Mouse (Mus musculus) MEL (cell line): ENCODE measurements around the gene Syn3.

Experiments
- GABPA ChIP-seq: IDR thresholded peaks from 2 replicates; pipeline ENCODE4 v1.6.1; 2012; ENCODE audit warnings: low read depth, mild to moderate bottlenecking, inconsistent platforms, low read length, improper control_type of control experiment, moderate library complexity
- JUND ChIP-seq: IDR thresholded peaks from 2 replicates; pipeline ENCODE4 v1.6.1; 2011; ENCODE audit warnings: low read depth, mild to moderate bottlenecking, improper control_type of control experiment, low read length
- MXI1 ChIP-seq: IDR thresholded peaks from 2 replicates; pipeline ENCODE4 v1.6.1; 2011; ENCODE audit warnings: mild to moderate bottlenecking, low read depth, low read length, improper control_type of control experiment
- ZNF384 ChIP-seq: IDR thresholded peaks from 2 replicates; pipeline ENCODE4 v1.6.1; 2012; ENCODE audit warnings: low read depth, mild to moderate bottlenecking, inconsistent platforms, low read length, improper control_type of control experiment

DNA sequence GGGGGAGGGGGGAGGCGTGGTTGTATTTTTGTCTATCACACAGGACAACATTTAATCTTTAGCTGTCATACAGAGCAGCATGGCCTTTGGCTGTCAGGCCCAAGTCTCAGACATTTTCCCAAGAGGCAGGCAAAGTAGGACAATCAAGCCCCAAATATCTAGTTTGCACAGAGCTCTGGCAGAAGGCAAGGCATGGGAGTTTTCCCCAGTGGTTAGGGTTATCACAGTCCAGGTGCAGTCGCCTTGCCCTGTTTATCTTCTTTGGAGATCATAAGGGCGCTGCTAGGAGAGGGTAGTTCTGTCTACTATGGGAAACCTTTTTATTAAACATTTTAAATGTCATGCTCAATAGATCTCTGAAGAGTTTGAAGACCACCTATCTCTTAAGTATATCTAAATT, 106.3 kb downstream of the Syn3 start:
- TF ChIP-seq ZNF384: no peak
- TF ChIP-seq JUND: no peak
- TF ChIP-seq GABPA: no peak
- no peak for TF ChIP-seq MXI1
